Mouse (Mus musculus): ENCODE measurements at regions not wholly inside any gene's neighbourhood (a gene's known extent, or its start where the extent isn't known, plus 50 kb on each side); places are given as distances from the start of the nearest gene placed in this dataset.

DNA sequence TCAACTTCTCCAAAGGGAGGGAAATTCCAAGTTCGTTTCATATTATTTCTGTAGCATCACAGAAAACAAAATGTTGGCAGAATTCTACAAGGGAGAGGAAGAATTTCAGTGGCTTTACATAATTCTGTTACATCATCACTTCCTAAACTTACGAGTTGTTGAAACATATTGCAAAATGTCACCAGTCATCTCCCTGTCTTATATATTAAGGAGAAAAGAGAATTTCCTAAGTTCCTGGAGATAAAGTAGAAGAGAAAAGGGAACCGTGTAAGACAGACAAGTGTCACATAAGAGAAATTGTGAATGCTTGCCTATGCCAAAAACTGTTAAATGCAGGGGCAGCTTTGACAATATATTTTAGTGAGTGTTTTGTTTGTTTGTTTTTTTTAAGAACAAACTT lies 85.1 kb upstream of the Ndufb6 start:
- Histone ChIP-seq H3K27me3 (ENCODE audit: insufficient read depth, low read length) (no peaks in the 10 kb centered on the region), H3K9ac (replicated peaks) (no peak overlapping the region), H3K27ac (ENCODE audit: low read depth) (no peak overlapping the region), H3K4me3 (ENCODE audit: low read depth, low read length) (no peak overlapping the region), H3K36me3 (replicated peaks; ENCODE audit: insufficient read depth, low read length) (no peaks in the 10 kb centered on the region), H3K4me2 (ENCODE audit: low read depth, low read length) (no peak overlapping the region), H3K9me3 (ENCODE audit: low read length) (no peaks in the 10 kb centered on the region), H3K4me1 (ENCODE audit: insufficient read depth) (no peaks in the 10 kb centered on the region)
- DNase-seq: no peak
- ATAC-seq: no peak
- TF ChIP-seq CTCF (IDR thresholded peaks at IDR 0.05; ENCODE audit: low read depth): no peak
- peak; percentile 26; the same call in 1 of the 2 replicates for TF ChIP-seq EP300 (IDR thresholded peaks at IDR 0.05; ENCODE audit: low read depth)
- 36% methylated on average over 3 of the region's 3 CpGs for WGBS (ENCODE audit: insufficient replicate concordance)

DNA sequence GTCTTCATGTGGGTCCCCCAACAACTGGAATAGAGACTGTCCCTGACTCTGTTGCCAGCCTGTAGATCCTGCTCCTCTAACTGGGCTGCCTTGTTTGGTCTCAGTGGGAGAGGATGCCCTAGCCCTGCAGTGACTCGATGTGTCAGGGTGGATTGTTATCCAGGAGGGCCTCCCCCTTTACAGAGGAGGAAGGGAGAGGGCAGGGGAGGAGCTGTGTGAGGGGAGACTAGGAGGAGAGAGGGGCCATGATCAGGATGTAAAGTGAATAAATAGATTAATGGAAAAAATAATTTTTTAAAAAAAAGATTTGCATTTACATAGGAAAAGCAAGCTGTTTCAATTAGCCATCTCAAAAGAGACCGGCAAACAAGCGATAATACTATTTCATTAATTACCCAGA lies 80.1 kb upstream of the Ndufb6 start:
- Histone ChIP-seq H3K4me3 (ENCODE audit: low read depth, low read length) (no peak overlapping the region), H3K4me1 (ENCODE audit: insufficient read depth) (no peaks in the 10 kb centered on the region), H3K27ac (ENCODE audit: low read depth) (no peak overlapping the region), H3K36me3 (replicated peaks; ENCODE audit: insufficient read depth, low read length) (no peaks in the 10 kb centered on the region), H3K4me2 (ENCODE audit: low read depth, low read length) (no peak overlapping the region), H3K9ac (replicated peaks) (no peak overlapping the region), H3K27me3 (ENCODE audit: insufficient read depth, low read length) (no peaks in the 10 kb centered on the region), H3K9me3 (ENCODE audit: low read length) (no peaks in the 10 kb centered on the region)
- DNase-seq: no peak
- TF ChIP-seq EP300 (IDR thresholded peaks at IDR 0.05; ENCODE audit: low read depth) (no peak), CTCF (IDR thresholded peaks at IDR 0.05; ENCODE audit: low read depth) (no peak)
- 60% methylated on average over 3 of the region's 3 CpGs for WGBS (ENCODE audit: insufficient replicate concordance)
- no peak for ATAC-seq

DNA sequence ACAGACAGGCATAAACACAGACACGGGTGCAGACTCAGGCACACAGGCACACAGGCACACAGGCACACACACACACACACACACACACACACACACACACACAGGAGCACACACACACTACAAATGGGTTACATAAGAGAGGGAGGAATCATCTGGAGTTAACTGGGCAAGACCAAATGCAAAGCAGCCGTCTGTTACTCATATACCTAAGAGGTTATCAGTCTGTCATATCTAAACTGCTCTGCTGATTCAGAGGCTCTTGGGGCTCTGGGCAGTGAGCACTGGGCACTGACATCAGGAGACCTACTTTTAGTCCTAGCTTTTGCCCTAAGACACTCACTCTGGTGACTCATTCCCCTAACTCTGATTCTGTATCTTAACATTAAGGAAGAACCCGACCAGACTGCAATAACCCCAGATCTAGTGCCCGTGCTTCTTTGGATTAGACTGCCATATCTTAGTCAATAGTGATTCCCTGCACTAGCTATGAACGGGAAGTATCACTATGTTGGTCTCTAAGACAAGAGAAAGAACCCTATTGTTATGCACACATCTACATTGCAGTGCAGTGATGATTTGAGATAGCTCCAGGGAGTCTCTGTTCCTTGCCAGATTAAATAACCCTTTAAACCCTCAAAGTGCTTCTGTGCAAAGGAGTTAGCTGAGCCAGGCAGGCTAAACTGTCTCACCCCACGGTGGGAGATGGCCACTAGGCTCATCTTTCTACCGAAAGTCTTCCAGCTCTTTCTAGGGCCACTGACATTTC lies 78.0 kb upstream of the Ndufb6 start:
- Histone ChIP-seq H3K27ac (ENCODE audit: low read depth) (no peak overlapping the region), H3K36me3 (replicated peaks; ENCODE audit: insufficient read depth, low read length) (no peaks in the 10 kb centered on the region), H3K4me1 (ENCODE audit: insufficient read depth) (no peaks in the 10 kb centered on the region), H3K4me3 (ENCODE audit: low read depth, low read length) (no peak overlapping the region), H3K27me3 (ENCODE audit: insufficient read depth, low read length) (no peaks in the 10 kb centered on the region), H3K9me3 (ENCODE audit: low read length) (no peaks in the 10 kb centered on the region), H3K9ac (replicated peaks) (no peak overlapping the region), H3K4me2 (ENCODE audit: low read depth, low read length) (no peak overlapping the region)
- DNase-seq: no peak
- 47% methylated on average over 7 of the region's 7 CpGs for WGBS (ENCODE audit: insufficient replicate concordance)
- no peak for ATAC-seq
- no peak for TF ChIP-seq EP300 (IDR thresholded peaks at IDR 0.05; ENCODE audit: low read depth)
- no peak for TF ChIP-seq CTCF (IDR thresholded peaks at IDR 0.05; ENCODE audit: low read depth)

DNA sequence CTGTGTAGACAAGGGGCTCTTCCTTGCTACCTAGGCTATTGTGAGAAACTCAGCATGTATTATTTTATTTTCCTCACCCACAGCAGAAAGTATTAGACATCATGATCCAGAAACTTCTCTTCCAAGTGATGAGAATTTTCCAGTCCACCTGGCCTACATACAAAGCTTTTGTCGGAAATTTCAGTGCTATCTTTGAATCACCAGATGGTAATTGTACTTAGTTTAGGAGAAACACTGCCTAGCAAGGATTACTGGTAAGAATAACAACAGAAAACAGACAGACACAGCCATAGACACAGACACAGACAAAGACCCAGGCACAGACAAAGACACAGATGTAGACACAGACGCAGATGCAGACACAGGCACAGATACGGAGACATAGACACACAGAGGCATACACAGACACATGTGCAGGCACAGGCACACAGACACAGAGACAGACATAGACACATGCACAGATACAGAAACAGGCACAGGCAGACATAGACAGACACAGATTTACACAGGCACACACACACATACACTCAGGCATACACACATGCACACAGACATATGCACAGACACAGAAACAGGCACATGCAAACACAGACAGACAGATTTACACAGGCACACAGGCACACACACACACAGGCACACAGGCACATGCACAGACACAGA lies 76.7 kb upstream of the Ndufb6 start:
- ATAC-seq: no peak
- Histone ChIP-seq H3K27ac (ENCODE audit: low read depth) (no peak overlapping the region), H3K27me3 (ENCODE audit: insufficient read depth, low read length) (no peaks in the 10 kb centered on the region), H3K4me2 (ENCODE audit: low read depth, low read length) (no peak overlapping the region), H3K4me3 (ENCODE audit: low read depth, low read length) (no peak overlapping the region), H3K36me3 (replicated peaks; ENCODE audit: insufficient read depth, low read length) (no peaks in the 10 kb centered on the region), H3K9me3 (ENCODE audit: low read length) (no peaks in the 10 kb centered on the region), H3K9ac (replicated peaks) (no peak overlapping the region), H3K4me1 (ENCODE audit: insufficient read depth) (no peaks in the 10 kb centered on the region)
- TF ChIP-seq CTCF (IDR thresholded peaks at IDR 0.05; ENCODE audit: low read depth) (no peak), EP300 (IDR thresholded peaks at IDR 0.05; ENCODE audit: low read depth) (no peak)
- whole genome bisulfite sequencing (ENCODE audit: insufficient replicate concordance): 73% methylated on average over 3 of the region's 3 CpGs
- no peak for DNase-seq

DNA sequence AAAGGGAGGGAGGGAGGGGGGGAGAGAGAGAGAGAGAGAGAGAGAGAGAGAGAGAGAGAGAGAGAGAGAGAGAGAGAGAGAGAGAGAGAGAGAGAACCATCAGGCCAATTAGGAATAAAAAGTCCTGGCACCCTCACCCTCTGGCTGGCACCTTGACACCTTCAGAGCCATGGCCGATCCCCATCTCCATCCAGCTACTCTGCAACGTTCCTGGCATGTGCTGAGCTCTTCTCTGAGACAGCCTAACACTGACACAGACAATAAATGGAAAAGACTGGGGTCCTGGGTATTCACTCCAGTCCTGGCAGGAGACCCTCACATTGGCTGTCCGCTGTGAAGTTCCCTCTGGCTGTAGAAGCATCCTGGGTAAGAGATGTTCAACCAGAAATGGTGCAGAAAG lies 75.2 kb upstream of the Ndufb6 start:
- Histone ChIP-seq H3K36me3 (replicated peaks; ENCODE audit: insufficient read depth, low read length) (no peaks in the 10 kb centered on the region), H3K4me2 (ENCODE audit: low read depth, low read length) (no peak overlapping the region), H3K9ac (replicated peaks) (no peak overlapping the region), H3K27me3 (ENCODE audit: insufficient read depth, low read length) (no peaks in the 10 kb centered on the region), H3K27ac (ENCODE audit: low read depth) (no peak overlapping the region), H3K4me3 (ENCODE audit: low read depth, low read length) (no peak overlapping the region), H3K9me3 (ENCODE audit: low read length) (no peaks in the 10 kb centered on the region), H3K4me1 (ENCODE audit: insufficient read depth) (no peaks in the 10 kb centered on the region)
- ATAC-seq: no peak
- DNase-seq: no peak
- TF ChIP-seq EP300 (IDR thresholded peaks at IDR 0.05; ENCODE audit: low read depth) (no peak), CTCF (IDR thresholded peaks at IDR 0.05; ENCODE audit: low read depth) (no peak)
- 61% methylated on average over 3 of the region's 3 CpGs for whole genome bisulfite sequencing (ENCODE audit: insufficient replicate concordance)

DNA sequence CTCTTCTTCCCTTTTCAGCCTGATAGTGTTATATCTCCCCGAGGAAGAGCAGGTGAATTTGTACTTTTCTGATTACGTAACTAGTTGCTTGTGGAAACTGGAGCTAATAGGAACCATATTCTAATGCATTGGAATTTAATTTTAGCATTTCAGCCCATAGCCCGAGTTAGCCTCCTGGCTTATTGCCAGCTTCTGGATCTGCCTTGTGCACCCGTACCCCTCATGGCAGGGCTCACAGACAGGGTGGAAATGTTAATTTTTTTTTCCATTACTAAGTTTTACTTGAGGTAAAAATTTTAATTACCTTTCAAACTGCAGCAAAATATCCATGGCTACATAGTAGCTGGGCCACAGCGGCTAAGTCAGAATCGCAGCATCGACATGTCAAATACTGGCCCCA lies 72.4 kb upstream of the Ndufb6 start:
- no peak for TF ChIP-seq EP300 (IDR thresholded peaks at IDR 0.05; ENCODE audit: low read depth)
- TF ChIP-seq CTCF (IDR thresholded peaks at IDR 0.05; ENCODE audit: low read depth): no peak
- ATAC-seq: no peak
- H3K4me3 ChIP-seq (ENCODE audit: low read depth, low read length): no peak overlapping the region
- H3K27me3 ChIP-seq (ENCODE audit: insufficient read depth, low read length): no peaks in the 10 kb centered on the region
- H3K9ac ChIP-seq (replicated peaks): no peak overlapping the region
- no peak overlapping the region for H3K4me2 ChIP-seq (ENCODE audit: low read depth, low read length)
- 68% methylated on average over 7 of the region's 7 CpGs for WGBS (ENCODE audit: insufficient replicate concordance)
- no peak overlapping the region for H3K27ac ChIP-seq (ENCODE audit: low read depth)
- no peaks in the 10 kb centered on the region for H3K9me3 ChIP-seq (ENCODE audit: low read length)
- H3K36me3 ChIP-seq (replicated peaks; ENCODE audit: insufficient read depth, low read length): no peaks in the 10 kb centered on the region
- DNase-seq: no peak
- H3K4me1 ChIP-seq (ENCODE audit: insufficient read depth): no peaks in the 10 kb centered on the region

Data from liver, postnatal 0 days (tissue).